Mouse (Mus musculus): ENCODE data around the gene Rrp1b. TPM values are rescaled to one million over a fixed set of nuclear protein-coding genes. Genes with fewer than 3 reads are reported as not detected.

The Rrp1b gene
- polyA plus RNA-seq, 1 experiment from 2014 or later, result 64.5 TPM

DNA sequence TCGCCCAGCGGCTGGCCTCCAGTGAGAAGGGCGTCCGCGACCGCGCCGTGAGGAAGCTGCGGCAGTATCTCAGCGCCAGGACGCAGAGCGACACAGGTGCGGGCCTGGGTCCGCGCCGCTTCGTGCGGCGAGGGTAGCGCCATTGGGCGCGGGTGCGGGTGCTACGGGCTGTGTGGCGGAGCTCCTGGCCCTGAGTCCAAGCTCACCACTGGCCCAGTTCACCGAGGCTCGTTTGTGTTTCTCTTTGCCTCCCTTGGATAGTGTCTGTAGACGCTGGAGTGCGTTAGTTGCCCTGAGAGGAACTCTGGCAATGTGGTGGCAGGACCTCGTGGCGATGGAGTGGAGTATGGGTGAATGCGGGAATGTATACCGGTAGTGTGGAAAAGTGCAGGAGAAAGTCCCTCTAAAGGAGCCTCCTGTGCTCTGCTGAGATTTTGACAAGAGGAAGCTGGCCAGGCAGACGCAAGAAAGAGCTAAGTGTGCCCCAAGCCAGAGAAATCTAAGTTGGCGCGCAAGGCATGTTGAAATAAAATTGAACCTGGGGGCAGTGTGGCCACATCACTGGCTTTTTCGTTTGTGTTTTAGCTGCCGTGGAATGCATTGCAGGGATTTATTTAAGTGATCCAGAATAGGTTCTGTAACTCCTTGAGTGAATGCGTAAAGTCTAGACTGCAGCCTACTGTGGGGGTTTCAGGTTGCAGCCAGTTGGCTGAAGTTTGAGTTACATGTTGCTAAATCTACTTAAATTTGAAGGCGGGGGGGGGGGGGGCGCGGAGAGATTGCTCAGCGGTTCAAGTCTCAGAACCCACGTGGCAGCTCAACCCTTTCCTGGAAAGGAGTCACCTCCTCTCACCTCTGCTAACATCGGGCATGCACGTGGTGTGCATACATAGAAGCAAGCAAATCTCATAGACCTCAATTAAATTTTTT, 874 bp downstream of the Rrp1b start:
- peak overlapping the region; percentile 67 for H3K27ac ChIP-seq
- no peaks in the 10 kb centered on the region for H3K27me3 ChIP-seq
- peak overlapping the region; percentile 74 for H3K4me3 ChIP-seq (replicated peaks)
- 1% methylated on average over 46 of the region's 46 CpGs for WGBS
- no peaks in the 10 kb centered on the region for H3K36me3 ChIP-seq (replicated peaks)
- H3K9me3 ChIP-seq, result no peaks in the 10 kb centered on the region
- ATAC-seq (ENCODE audit: low FRiP score), result peak; percentile 66; the same call in 1 of the 2 replicates
- peak overlapping the region; percentile 80 for H3K4me2 ChIP-seq
- H3K9ac ChIP-seq, result peak overlapping the region; percentile 83
- peaks cover 26% of the 10 kb centered on the region for H3K4me1 ChIP-seq

DNA sequence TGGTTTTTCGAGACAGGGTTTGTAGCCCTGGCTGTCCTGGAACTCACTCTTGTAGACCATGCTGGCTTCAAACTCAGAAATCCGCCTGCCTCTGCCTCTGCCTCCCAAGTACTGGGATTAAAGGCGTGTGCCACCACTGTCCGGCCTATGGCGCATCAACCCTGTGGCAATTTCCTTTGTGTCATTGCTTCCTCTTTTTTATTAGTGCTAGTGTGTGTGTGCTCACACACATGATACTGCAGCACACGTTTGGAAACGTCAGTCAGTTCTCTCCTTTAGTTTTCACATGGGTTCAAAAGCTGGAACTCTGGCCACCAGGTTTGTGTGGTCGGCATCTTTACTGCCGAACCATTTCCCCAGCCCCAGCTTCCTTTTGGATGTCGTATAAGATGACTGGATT, 4.4 kb downstream of the Rrp1b start:
- WGBS, result 89% methylated on average over 10 of the region's 10 CpGs
- Histone ChIP-seq H3K4me3 (replicated peaks) (no peak overlapping the region), H3K4me1 (peaks cover 25% of the 10 kb centered on the region), H3K4me2 (no peak overlapping the region), H3K36me3 (replicated peaks) (no peaks in the 10 kb centered on the region), H3K9ac (no peak overlapping the region), H3K9me3 (no peaks in the 10 kb centered on the region), H3K27ac (no peak overlapping the region), H3K27me3 (no peaks in the 10 kb centered on the region)
- ATAC-seq (ENCODE audit: low FRiP score), result no peak

- peaks cover 56% of the 10 kb centered on the region for H3K36me3 ChIP-seq (replicated peaks)
- no peaks in the 10 kb centered on the region for H3K27me3 ChIP-seq
- H3K4me2 ChIP-seq, result no peak overlapping the region
- no peak overlapping the region for H3K4me3 ChIP-seq (replicated peaks)
- H3K27ac ChIP-seq, result no peak overlapping the region
- 97% methylated on average over 5 of the region's 5 CpGs for whole genome bisulfite sequencing
- no peaks in the 10 kb centered on the region for H3K9me3 ChIP-seq
- no peaks in the 10 kb centered on the region for H3K4me1 ChIP-seq
- no peak overlapping the region for H3K9ac ChIP-seq
- no peak for ATAC-seq (ENCODE audit: low FRiP score)
Observed at GRCm38 (mm10) chr17:32046541-32046940, 10.6 kb downstream of the Rrp1b start.

DNA sequence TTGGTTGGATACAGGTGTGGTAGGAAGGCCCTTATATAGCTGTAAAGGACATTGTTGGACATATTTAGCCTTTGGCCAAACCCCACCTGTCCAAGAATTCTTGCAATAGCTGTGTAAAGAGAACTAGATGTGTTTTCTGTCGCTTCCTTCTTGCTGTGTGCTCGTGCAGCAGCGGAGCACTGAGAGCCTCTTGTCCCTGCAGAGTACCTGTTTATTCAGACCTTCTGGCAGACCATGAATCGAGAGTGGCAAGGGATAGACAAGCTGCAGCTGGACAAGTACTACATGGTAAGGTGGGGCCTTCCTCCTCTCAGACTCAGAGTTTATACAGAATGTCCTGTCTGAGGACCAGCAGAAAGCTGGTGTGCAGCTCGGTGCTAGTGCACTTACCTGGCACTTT, 12.5 kb downstream of the Rrp1b start:
- Histone ChIP-seq H3K27ac (no peak overlapping the region), H3K36me3 (replicated peaks) (peaks cover 74% of the 10 kb centered on the region), H3K4me3 (replicated peaks) (no peak overlapping the region), H3K9me3 (no peaks in the 10 kb centered on the region), H3K4me2 (no peak overlapping the region), H3K27me3 (no peaks in the 10 kb centered on the region), H3K4me1 (no peaks in the 10 kb centered on the region; the same call in 1 of the 2 replicates), H3K9ac (no peak overlapping the region)
- 95% methylated on average over 5 of the region's 5 CpGs for WGBS
- ATAC-seq (ENCODE audit: low FRiP score), result no peak

- peaks cover 90% of the 10 kb centered on the region for H3K36me3 ChIP-seq (replicated peaks)
Observed at GRCm38 (mm10) chr17:32049914-32050313, 14.0 kb downstream of the Rrp1b start.

DNA sequence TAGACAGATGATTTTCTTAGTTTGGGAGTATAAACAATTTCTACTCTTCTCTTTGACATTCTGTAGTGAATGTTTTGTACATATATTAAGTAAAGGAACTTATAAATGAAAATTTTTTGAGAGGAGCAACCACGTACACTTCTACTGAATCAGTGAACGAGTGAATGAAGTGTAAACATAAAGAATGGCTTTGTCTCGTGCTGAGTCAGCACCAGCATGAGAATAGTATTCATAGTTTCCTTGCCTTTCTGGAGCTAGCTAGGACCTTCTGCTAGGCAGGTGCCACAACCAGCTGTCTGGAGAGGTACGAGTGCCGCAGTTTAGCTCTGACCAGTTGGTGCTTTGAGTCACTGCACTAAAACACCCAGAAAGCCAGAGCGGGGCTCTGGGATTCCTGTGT, 14.7 kb downstream of the Rrp1b start:
- Histone ChIP-seq H3K4me3 (replicated peaks) (no peak overlapping the region), H3K4me1 (no peaks in the 10 kb centered on the region; the same call in 1 of the 2 replicates), H3K27ac (no peak overlapping the region), H3K4me2 (no peak overlapping the region), H3K9ac (no peak overlapping the region), H3K36me3 (replicated peaks) (peaks cover 96% of the 10 kb centered on the region), H3K27me3 (no peaks in the 10 kb centered on the region), H3K9me3 (no peaks in the 10 kb centered on the region)
- no peak for ATAC-seq (ENCODE audit: low FRiP score)
- 94% methylated on average over 6 of the region's 6 CpGs for WGBS

More at GRCm38 (mm10) chr17:32049914-32050313, 14.0 kb downstream of the Rrp1b start:
- no peak for ATAC-seq (ENCODE audit: low FRiP score)
- H3K4me3 ChIP-seq (replicated peaks), result no peak overlapping the region
- H3K4me1 ChIP-seq, result no peaks in the 10 kb centered on the region; the same call in 1 of the 2 replicates
- H3K27me3 ChIP-seq, result no peaks in the 10 kb centered on the region
- H3K27ac ChIP-seq, result no peak overlapping the region
- H3K4me2 ChIP-seq, result no peak overlapping the region
- no peak overlapping the region for H3K9ac ChIP-seq
- WGBS, result 90% methylated on average over 4 of the region's 4 CpGs
- H3K9me3 ChIP-seq, result no peaks in the 10 kb centered on the region

GRCm38 (mm10) chr17:32052237-32053080, 16.6 kb downstream of the Rrp1b start:
- 67% methylated on average over 5 of the region's 5 CpGs for WGBS
- no peak for ATAC-seq (ENCODE audit: low FRiP score)
- Histone ChIP-seq H3K9me3 (no peaks in the 10 kb centered on the region), H3K27ac (no peak overlapping the region), H3K27me3 (no peaks in the 10 kb centered on the region), H3K36me3 (replicated peaks) (peaks cover 98% of the 10 kb centered on the region), H3K9ac (no peak overlapping the region), H3K4me1 (no peaks in the 10 kb centered on the region; the same call in 1 of the 2 replicates), H3K4me3 (replicated peaks) (no peak overlapping the region), H3K4me2 (no peak overlapping the region)

DNA sequence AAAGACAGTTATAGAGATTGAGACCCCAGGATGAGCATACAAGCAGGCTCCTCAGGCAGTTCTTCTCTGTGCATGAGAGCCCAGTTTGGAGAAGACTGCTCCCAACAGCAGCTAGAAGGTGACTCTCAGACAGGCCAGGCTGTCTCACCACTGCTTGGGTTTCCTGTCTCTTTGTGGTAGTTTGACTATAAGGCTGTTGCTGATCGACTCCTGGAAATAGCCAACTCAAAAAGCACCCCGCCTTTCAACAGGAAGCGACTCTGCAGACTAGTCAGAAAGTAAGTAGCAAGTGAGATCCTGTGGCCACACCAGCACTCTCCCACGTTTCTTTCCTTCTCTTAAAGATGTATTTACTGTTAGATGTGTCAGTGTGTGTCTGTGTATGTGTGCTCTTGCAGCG, 17.8 kb downstream of the Rrp1b start:
- WGBS, result 94% methylated on average over 5 of the region's 5 CpGs
- Histone ChIP-seq H3K9me3 (no peaks in the 10 kb centered on the region), H3K4me1 (no peaks in the 10 kb centered on the region; the same call in 1 of the 2 replicates), H3K27ac (no peak overlapping the region), H3K27me3 (no peaks in the 10 kb centered on the region), H3K9ac (no peak overlapping the region), H3K36me3 (replicated peaks) (peaks cover 98% of the 10 kb centered on the region), H3K4me3 (replicated peaks) (no peak overlapping the region), H3K4me2 (no peak overlapping the region)
- ATAC-seq (ENCODE audit: low FRiP score), result no peak

DNA sequence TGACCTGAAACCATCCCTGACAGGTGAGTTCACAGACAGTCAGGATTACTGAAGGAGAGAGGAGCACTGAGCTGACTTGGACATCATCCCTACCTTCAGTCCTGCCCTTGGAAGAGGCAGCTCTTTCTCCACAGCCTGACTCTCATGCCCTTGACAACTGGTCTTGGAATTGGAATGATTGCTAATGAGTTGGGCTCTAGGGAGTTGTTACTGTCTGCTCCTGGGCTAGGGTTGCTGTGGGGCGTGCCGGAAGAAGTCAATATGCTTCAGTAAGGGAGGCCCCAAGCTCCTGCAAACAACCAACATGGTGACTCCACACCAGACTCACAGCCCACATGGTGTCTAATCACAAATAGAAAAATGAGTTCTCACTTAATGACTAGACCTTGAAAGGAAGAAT, 21.9 kb downstream of the Rrp1b start:
- no peak for ATAC-seq (ENCODE audit: low FRiP score)
- no peak overlapping the region for H3K9ac ChIP-seq
- H3K27ac ChIP-seq, result no peak overlapping the region
- 93% methylated on average over 2 of the region's 2 CpGs for WGBS
- H3K4me1 ChIP-seq, result no peaks in the 10 kb centered on the region
- H3K4me3 ChIP-seq (replicated peaks), result no peak overlapping the region
- peaks cover 100% of the 10 kb centered on the region for H3K36me3 ChIP-seq (replicated peaks)
- no peak overlapping the region for H3K4me2 ChIP-seq
- no peaks in the 10 kb centered on the region for H3K27me3 ChIP-seq
- H3K9me3 ChIP-seq, result no peaks in the 10 kb centered on the region

DNA sequence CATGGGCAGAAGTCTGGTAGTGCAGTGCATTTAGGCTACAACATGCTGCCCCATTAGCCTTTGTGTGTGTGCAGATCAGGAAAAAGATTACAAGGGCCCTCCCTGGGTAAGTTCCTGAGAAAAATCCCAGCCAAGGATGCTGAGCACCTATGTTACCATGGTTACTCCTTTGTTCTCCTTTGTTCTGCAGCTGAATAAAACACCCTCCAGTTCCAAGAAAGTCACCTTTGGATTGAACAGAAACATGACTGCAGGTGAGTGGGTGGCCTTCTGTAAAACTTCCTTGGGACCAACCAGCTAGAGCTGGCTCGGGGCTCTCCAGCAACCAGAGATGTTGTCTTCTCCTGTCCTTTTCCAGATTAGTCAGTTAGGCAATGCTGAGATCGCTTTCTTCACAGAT, 23.2 kb downstream of the Rrp1b start:
- Histone ChIP-seq H3K9me3 (no peaks in the 10 kb centered on the region), H3K36me3 (replicated peaks) (peaks cover 92% of the 10 kb centered on the region), H3K27me3 (no peaks in the 10 kb centered on the region), H3K4me1 (no peaks in the 10 kb centered on the region), H3K4me3 (replicated peaks) (no peak overlapping the region), H3K27ac (no peak overlapping the region), H3K4me2 (no peak overlapping the region), H3K9ac (no peak overlapping the region)
- ATAC-seq (ENCODE audit: low FRiP score), result no peak
- 88% methylated on average over 2 of the region's 2 CpGs for WGBS

DNA sequence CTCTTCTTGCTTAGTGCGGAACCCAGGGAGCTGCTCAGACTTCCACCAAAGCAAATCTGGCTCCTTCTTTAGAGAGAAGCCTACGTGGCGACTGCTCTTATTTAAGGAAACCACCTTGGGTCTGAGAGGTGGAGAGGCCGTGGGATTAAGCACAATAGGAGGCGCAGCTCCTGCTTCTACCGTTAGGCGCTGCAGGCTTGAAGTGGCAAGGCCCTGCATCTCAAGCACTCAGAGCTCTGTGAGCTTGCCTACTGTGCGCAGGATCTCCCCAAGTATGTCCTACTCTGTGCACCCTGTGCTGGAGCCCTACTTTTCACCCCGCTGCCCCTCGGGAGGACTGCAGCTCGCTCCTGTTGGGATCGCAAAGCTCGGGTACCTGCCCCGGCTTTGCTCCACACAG, 25.3 kb downstream of the Rrp1b start:
- ATAC-seq (ENCODE audit: low FRiP score), result no peak
- peaks cover 70% of the 10 kb centered on the region for H3K36me3 ChIP-seq (replicated peaks)
- no peak overlapping the region for H3K4me3 ChIP-seq (replicated peaks)

GRCm38 (mm10) chr17:32063654-32064053, 27.8 kb downstream of the Rrp1b start:
- H3K27ac ChIP-seq, result no peak overlapping the region
- H3K4me2 ChIP-seq, result no peak overlapping the region
- no peaks in the 10 kb centered on the region for H3K4me1 ChIP-seq
- no peak overlapping the region for H3K9ac ChIP-seq
- H3K9me3 ChIP-seq, result no peaks in the 10 kb centered on the region
- H3K36me3 ChIP-seq (replicated peaks), result peaks cover 46% of the 10 kb centered on the region
- 83% methylated on average over 2 of the region's 2 CpGs for WGBS
- H3K4me3 ChIP-seq (replicated peaks), result no peak overlapping the region
- no peak for ATAC-seq (ENCODE audit: low FRiP score)
- H3K27me3 ChIP-seq, result no peaks in the 10 kb centered on the region

More for the DNA sequence above, 25.3 kb downstream of the Rrp1b start:
- Histone ChIP-seq H3K27ac (no peak overlapping the region), H3K9ac (no peak overlapping the region), H3K27me3 (no peaks in the 10 kb centered on the region), H3K4me2 (no peak overlapping the region), H3K4me1 (no peaks in the 10 kb centered on the region), H3K9me3 (no peaks in the 10 kb centered on the region)
- WGBS, result 95% methylated on average over 14 of the region's 14 CpGs

Data from forebrain, embryonic 12.5 days (tissue).